Comparison of ENCODE assay signal across 8 mouse cellular contexts in the genomic region with DNA sequence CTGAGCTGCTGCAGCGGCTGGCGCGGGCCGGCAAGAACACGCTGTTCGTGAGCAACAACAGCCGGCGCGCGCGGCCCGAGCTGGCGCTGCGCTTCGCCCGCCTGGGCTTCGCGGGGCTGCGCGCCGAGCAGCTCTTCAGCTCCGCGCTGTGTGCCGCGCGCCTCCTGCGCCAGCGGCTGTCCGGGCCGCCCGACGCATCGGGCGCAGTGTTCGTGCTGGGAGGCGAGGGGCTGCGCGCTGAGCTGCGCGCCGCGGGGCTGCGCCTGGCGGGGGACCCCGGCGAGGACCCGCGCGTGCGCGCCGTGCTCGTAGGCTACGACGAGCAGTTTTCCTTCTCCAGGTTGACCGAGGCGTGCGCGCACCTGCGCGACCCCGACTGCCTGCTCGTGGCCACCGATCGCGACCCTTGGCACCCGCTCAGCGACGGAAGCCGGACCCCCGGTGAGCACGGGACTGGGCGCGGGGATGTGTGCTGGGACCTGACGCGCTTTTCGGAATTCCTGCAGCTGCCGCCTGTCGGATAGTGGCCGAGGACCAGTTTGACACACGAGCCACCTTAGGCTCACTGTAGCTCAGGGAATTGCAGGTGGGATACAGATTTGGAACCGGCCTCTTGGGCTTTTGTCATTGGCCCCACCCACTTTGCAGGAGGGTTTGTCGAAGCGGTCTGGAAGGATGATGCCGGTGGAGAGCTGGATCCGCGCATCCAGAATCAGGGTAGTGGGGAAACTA. TPM values are rescaled to one million over a fixed set of nuclear protein-coding genes. Genes with fewer than 3 reads are reported as not detected.
DNase-seq lines count a peak whose midpoint lies in the region; ATAC-seq and TF ChIP-seq lines count a peak whose summit lies in the region.

No protein-coding gene starts in this region.

- H3K36me3 ChIP-seq in kidney, postnatal 0 days (ENCODE audit: insufficient read depth, low read length), result peaks cover 18% of the 10 kb centered on the region; the same call in 1 of the 2 replicates
- H3K36me3 ChIP-seq in embryonic facial prominence, embryonic 11.5 days (replicated peaks; ENCODE audit: control insufficient read depth, insufficient read depth, low read depth, low read length), result no peaks in the 10 kb centered on the region; the same call in 1 of the 2 replicates
- H3K36me3 ChIP-seq in midbrain, embryonic 15.5 days (replicated peaks), result peaks cover 10% of the 10 kb centered on the region; the same call in 1 of the 2 replicates

- no peak for DNase-seq in kidney, postnatal 0 days (ENCODE audit: low spot score)
- DNase-seq in kidney, postnatal 14 days, result no peak
- no peak for DNase-seq in Patski (ENCODE audit: low read depth, low spot score)
- peak; percentile 52 for DNase-seq in embryonic facial prominence, embryonic 11.5 days (ENCODE audit: low spot score)
- DNase-seq in thymus, postnatal 14 days, result peak; percentile 68
- DNase-seq in spleen, postnatal 4 days (ENCODE audit: low spot score in 2 of 2), result no peak

- WGBS in kidney, postnatal 0 days, result under 1% methylated on average over 80 of the region's 87 CpGs
- WGBS in embryonic facial prominence, embryonic 11.5 days, result under 1% methylated on average over 72 of the region's 87 CpGs
- WGBS in midbrain, embryonic 15.5 days, result under 1% methylated on average over 87 of the region's 87 CpGs

- TF ChIP-seq CTCF in kidney, postnatal 0 days (IDR thresholded peaks at IDR 0.05; ENCODE audit: low read depth), result 0 out of 2 replicates have a peak, but pooled peaks have one; percentile 8
- TF ChIP-seq CTCF in Patski (IDR thresholded peaks at IDR 0.05), result no peak

- in situ Hi-C loops in Patski (cut with MboI; ENCODE audit: low pct_unique_long_range_greater_than_20kb), result no loop called here

- H3K27ac ChIP-seq in kidney, postnatal 0 days, result peak overlapping the region; percentile 70
- H3K27ac ChIP-seq in embryonic facial prominence, embryonic 11.5 days (replicated peaks; ENCODE audit: low read depth, low read length), result peak overlapping the region; percentile 82
- H3K27ac ChIP-seq in midbrain, embryonic 15.5 days, result peak overlapping the region; percentile 99

- peaks cover 25% of the 10 kb centered on the region; the same call in 1 of the 2 replicates for H3K4me1 ChIP-seq in kidney, postnatal 0 days (replicated peaks; ENCODE audit: insufficient read depth, low read length)
- H3K4me1 ChIP-seq in embryonic facial prominence, embryonic 11.5 days (ENCODE audit: control insufficient read depth, insufficient read depth, low read length), result peaks cover 11% of the 10 kb centered on the region
- H3K4me1 ChIP-seq in midbrain, embryonic 15.5 days, result peaks cover 35% of the 10 kb centered on the region

- POLR2A ChIA-PET in Patski (lab: Charles Lee), result interaction anchor here (0.6 to 4.6 kb wide), 7 partner anchors 13 to 327 kb away, joined by 3 to 41 read pairs (median 4); partner anchors contain the start of genes Lgals1 and Nol12

- H3K4me3 ChIP-seq in kidney, postnatal 0 days (replicated peaks; ENCODE audit: low read depth, low read length), result peak overlapping the region; percentile 43
- H3K4me3 ChIP-seq in embryonic facial prominence, embryonic 11.5 days (ENCODE audit: low read depth, low read length), result peak overlapping the region; percentile 81
- H3K4me3 ChIP-seq in midbrain, embryonic 15.5 days, result peak overlapping the region; percentile 93

- no peaks in the 10 kb centered on the region for H3K27me3 ChIP-seq in kidney, postnatal 0 days (ENCODE audit: insufficient read depth, low read length)
- H3K27me3 ChIP-seq in Patski, result no peaks in the 10 kb centered on the region
- H3K27me3 ChIP-seq in embryonic facial prominence, embryonic 11.5 days (ENCODE audit: control insufficient read depth, insufficient read depth, low read length), result no peaks in the 10 kb centered on the region
- H3K27me3 ChIP-seq in midbrain, embryonic 15.5 days (replicated peaks), result no peaks in the 10 kb centered on the region

- no peaks in the 10 kb centered on the region for H3K9me3 ChIP-seq in kidney, postnatal 0 days (replicated peaks; ENCODE audit: low read length)
- no peaks in the 10 kb centered on the region for H3K9me3 ChIP-seq in embryonic facial prominence, embryonic 11.5 days (replicated peaks; ENCODE audit: control insufficient read depth, low read length)
- H3K9me3 ChIP-seq in midbrain, embryonic 15.5 days, result no peaks in the 10 kb centered on the region

- CTCF ChIA-PET in Patski (lab: Charles Lee), result interaction anchor here (1.4 to 5.7 kb wide), 8 partner anchors 9 to 57 kb away, joined by 3 to 136 read pairs (median 21); partner anchors contain the start of genes Lgals1 and Nol12

- ATAC-seq in kidney, postnatal 0 days (replicated peaks; ENCODE audit: low FRiP score, low read depth), result peak; percentile 62
- ATAC-seq in Patski, result peak; percentile 7
- ATAC-seq in embryonic facial prominence, embryonic 11.5 days (replicated peaks; ENCODE audit: insufficient number of reproducible peaks, low FRiP score, low TSS enrichment, low read depth), result peak; percentile 47; the same call in 1 of the 2 replicates
- ATAC-seq in inflammation-experienced regulatory T-cells, adult 6 months, result peak; percentile 45
- peak; percentile 76 for ATAC-seq in midbrain, embryonic 15.5 days (replicated peaks)

- H3K4me2 ChIP-seq in kidney, postnatal 0 days (ENCODE audit: low read length), result peak overlapping the region; percentile 94
- peak overlapping the region; percentile 94 for H3K4me2 ChIP-seq in embryonic facial prominence, embryonic 11.5 days (ENCODE audit: low read depth, low read length)
- H3K4me2 ChIP-seq in midbrain, embryonic 15.5 days, result peak overlapping the region; percentile 93

- H3K9ac ChIP-seq in kidney, postnatal 0 days (ENCODE audit: low read depth, low read length), result peak overlapping the region; percentile 74
- H3K9ac ChIP-seq in embryonic facial prominence, embryonic 11.5 days (replicated peaks; ENCODE audit: low read length), result peak overlapping the region; percentile 86
- peak overlapping the region; percentile 83 for H3K9ac ChIP-seq in midbrain, embryonic 15.5 days

RNA-seq across cellular contexts. Expression of gene Pdxp, which starts 0.5 kb away (rescaled TPM):
- polyA plus RNA-seq in kidney, postnatal 0 days (2015; fragmentation: Nextera tagmentation; extraction: Ambion mirVana), result 7.1 and 7.8 TPM in 2 replicates
- polyA plus RNA-seq in Patski (2021), result 10.6 TPM
- polyA plus RNA-seq in embryonic facial prominence, embryonic 11.5 days (2014; fragmentation: Nextera tagmentation; extraction: Ambion mirVana), result 32.9 and 35.7 TPM in 2 replicates
- polyA plus RNA-seq in inflammation-experienced regulatory T-cells, adult 6 months (2017; shearing (Covaris generic)), result 1 to 10 TPM in 2 of 3 experiments, under 1 TPM in 1; 0.94 to 3.8 (median 3.3) TPM
- polyA plus RNA-seq in midbrain, embryonic 15.5 days (2015; fragmentation: Nextera tagmentation; extraction: Ambion mirVana), result 112 and 125 TPM in 2 replicates

RNA-seq across cellular contexts. Expression of gene Lgals1, which starts 12.3 kb away (rescaled TPM):
- 576 and 592 TPM in 2 replicates for polyA plus RNA-seq in kidney, postnatal 0 days (2015; fragmentation: Nextera tagmentation; extraction: Ambion mirVana)
- polyA plus RNA-seq in Patski (2021), result 2,052 TPM
- polyA plus RNA-seq in embryonic facial prominence, embryonic 11.5 days (2014; fragmentation: Nextera tagmentation; extraction: Ambion mirVana), result 547 and 598 TPM in 2 replicates
- 1,000 to 10,000 TPM in 1 of 3 experiments, 100 to 1,000 TPM in 2; 309 to 2,729 (median 443) TPM for polyA plus RNA-seq in inflammation-experienced regulatory T-cells, adult 6 months (2017; shearing (Covaris generic))
- polyA plus RNA-seq in midbrain, embryonic 15.5 days (2015; fragmentation: Nextera tagmentation; extraction: Ambion mirVana), result 80.4 and 93.5 TPM in 2 replicates

RNA-seq across cellular contexts. Expression of gene Sh3bp1, which starts 14.7 kb away (rescaled TPM):
- 19.6 and 24.6 TPM in 2 replicates for polyA plus RNA-seq in kidney, postnatal 0 days (2015; fragmentation: Nextera tagmentation; extraction: Ambion mirVana)
- 13.6 TPM for polyA plus RNA-seq in Patski (2021)
- polyA plus RNA-seq in embryonic facial prominence, embryonic 11.5 days (2014; fragmentation: Nextera tagmentation; extraction: Ambion mirVana), result 25.2 and 29.7 TPM in 2 replicates
- 10 to 100 TPM; 49.5 to 72.6 (median 52.6) TPM for polyA plus RNA-seq in inflammation-experienced regulatory T-cells, adult 6 months (2017; shearing (Covaris generic))
- 3.6 and 4.2 TPM in 2 replicates for polyA plus RNA-seq in midbrain, embryonic 15.5 days (2015; fragmentation: Nextera tagmentation; extraction: Ambion mirVana)

RNA-seq across cellular contexts. Expression of gene Gm49510, which starts 14.8 kb away (rescaled TPM):
- 0.30 TPM in 1 of 2 replicates, not detected in the other for polyA plus RNA-seq in kidney, postnatal 0 days (2015; fragmentation: Nextera tagmentation; extraction: Ambion mirVana)
- polyA plus RNA-seq in Patski (2021), result 0.14 TPM
- 0.17 and 0.58 TPM in 2 replicates for polyA plus RNA-seq in embryonic facial prominence, embryonic 11.5 days (2014; fragmentation: Nextera tagmentation; extraction: Ambion mirVana)
- not detected for polyA plus RNA-seq in inflammation-experienced regulatory T-cells, adult 6 months (2017; shearing (Covaris generic))
- not detected in 2 replicates for polyA plus RNA-seq in midbrain, embryonic 15.5 days (2015; fragmentation: Nextera tagmentation; extraction: Ambion mirVana)

RNA-seq across cellular contexts. Expression of gene Nol12, which starts 20.5 kb away (rescaled TPM):
- polyA plus RNA-seq in kidney, postnatal 0 days (2015; fragmentation: Nextera tagmentation; extraction: Ambion mirVana), result 43.8 and 46.8 TPM in 2 replicates
- 46.7 TPM for polyA plus RNA-seq in Patski (2021)
- 56.7 and 58.8 TPM in 2 replicates for polyA plus RNA-seq in embryonic facial prominence, embryonic 11.5 days (2014; fragmentation: Nextera tagmentation; extraction: Ambion mirVana)
- polyA plus RNA-seq in inflammation-experienced regulatory T-cells, adult 6 months (2017; shearing (Covaris generic)), result 10 to 100 TPM; 38.8 to 53.8 (median 51.1) TPM
- 62.5 and 65.8 TPM in 2 replicates for polyA plus RNA-seq in midbrain, embryonic 15.5 days (2015; fragmentation: Nextera tagmentation; extraction: Ambion mirVana)

Comparison
In these comparisons a context has a peak if more than half of its experiments do, and no peak if none do; other contexts are left out.
1. ATAC-seq: peak in every context shown above with its lines; median percentile 76 in midbrain, embryonic 15.5 days; 62 in kidney, postnatal 0 days; 47 in embryonic facial prominence, embryonic 11.5 days; 45 in inflammation-experienced regulatory T-cells, adult 6 months; 7 in Patski.
2. DNase-seq: peak in embryonic facial prominence, embryonic 11.5 days (single experiment) and thymus, postnatal 14 days (single experiment); none in kidney, postnatal 0 days (single experiment), kidney, postnatal 14 days (single experiment), Patski (single experiment) and spleen, postnatal 4 days (0 of 2).
3. H3K4me3 ChIP-seq: peak in every context shown above with its lines; median percentile 93 in midbrain, embryonic 15.5 days; 81 in embryonic facial prominence, embryonic 11.5 days; 43 in kidney, postnatal 0 days.
4. Peak in every context shown above with its lines, with median percentiles within 50 percentile points of each other: H3K27ac ChIP-seq, H3K4me2 ChIP-seq and H3K9ac ChIP-seq.